In the genomic region with DNA sequence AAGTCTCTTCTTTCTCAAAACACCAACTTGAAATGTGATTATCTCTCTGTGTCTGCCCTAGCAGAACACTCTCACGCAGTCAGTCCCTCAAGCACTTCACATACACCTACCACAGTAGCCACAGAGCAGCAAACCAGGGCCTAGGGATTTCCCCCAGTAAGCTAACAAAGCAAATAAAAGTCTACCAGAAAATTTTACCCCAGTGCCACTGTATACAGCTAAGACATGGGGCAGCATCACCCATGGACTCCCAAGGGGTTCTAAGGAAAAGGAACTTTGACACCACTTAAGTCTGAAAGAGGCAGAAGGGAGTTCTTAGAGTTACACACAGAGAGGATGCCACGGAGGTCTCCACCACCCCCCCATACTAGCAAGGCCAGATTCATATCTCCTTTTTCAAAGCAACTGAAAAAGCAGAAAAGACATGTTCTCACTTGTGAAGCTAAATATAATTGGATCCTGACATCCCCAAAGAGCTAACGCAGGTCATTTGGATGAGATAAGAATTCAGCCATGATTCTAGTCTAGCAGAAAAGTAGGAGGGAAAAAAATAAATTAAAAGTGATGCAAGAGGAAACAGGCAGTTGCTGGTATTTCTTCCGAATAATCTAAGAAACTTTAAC, we compare ENCODE assay signal across 15 mouse cellular contexts.
DNase-seq lines count a peak whose midpoint lies in the region; TF ChIP-seq lines count a peak whose summit lies in the region.
"Had no signal": no experiment of that assay in that cellular context is flagged by ENCODE, and none has a peak within 500 bp of the region (broad histone marks: within the 10 kb centered on the region; RNA-seq: fewer than 3 reads in every experiment).

No protein-coding gene starts in this region.

- no peak for TF ChIP-seq POLR2A in CH12.LX (IDR thresholded peaks at IDR 0.05; ENCODE audit: low read depth, low read length)

- peak overlapping the region; percentile 52; the same call in 1 of the 2 replicates for H3K27ac ChIP-seq in CH12.LX (ENCODE audit: insufficient read depth, low read depth)

- H3K36me3 ChIP-seq in CH12.LX (replicated peaks in 1 of 2; ENCODE audit: control insufficient read depth in 1 of 2, insufficient read depth in 1 of 2, low read length in 1 of 2) = no peaks in the 10 kb centered on the region
- H3K36me3 ChIP-seq: G1E had no signal

- TF ChIP-seq CTCF in CH12.LX (conservative IDR thresholded peaks at IDR 0.05 in 1 of 2, IDR thresholded peaks at IDR 0.05 in 1 of 2; ENCODE audit: low read depth in 2 of 2, low read length in 2 of 2) = no peak

- TF ChIP-seq EP300 in CH12.LX (IDR thresholded peaks at IDR 0.05; ENCODE audit: low read length) = peak; percentile 67

- H3K9ac ChIP-seq in CH12.LX (ENCODE audit: insufficient read depth, low read depth) = no peak overlapping the region

- no peak overlapping the region for H3K4me3 ChIP-seq in CH12.LX (replicated peaks in 1 of 3; ENCODE audit: low read depth in 2 of 3, low read length in 2 of 3, poor library complexity in 1 of 3)

- peak; percentile 78 for DNase-seq in CH12.LX (ENCODE audit: extremely low read depth)
- DNase-seq in kidney, adult 8-10 months = no peak
- DNase-seq: adrenal gland, adult 2 months; adrenal gland, adult 8-10 months; adrenal gland, postnatal 10 days; adrenal gland, postnatal 14 days; adrenal gland, postnatal 25 days; adrenal gland, postnatal 36 days; B cell, adult 2 months; cerebellum, adult 11 months; cerebellum, adult 11-12 months; cerebellum, adult 18-20 months; cerebellum, adult 2 months; cerebellum, adult 8-10 months had no signal

- peak overlapping the region; percentile 95 for H3K4me2 ChIP-seq in CH12.LX (ENCODE audit: insufficient read depth, low read depth, poor library complexity, severe bottlenecking)

- H3K27me3 ChIP-seq in CH12.LX (replicated peaks) = no peaks in the 10 kb centered on the region

- H3K79me2 ChIP-seq in CH12.LX (replicated peaks; ENCODE audit: control insufficient read depth, extremely low read depth, insufficient read depth, poor library complexity, severe bottlenecking) = no peaks in the 10 kb centered on the region

- TF ChIP-seq RAD21 in CH12.LX (IDR thresholded peaks at IDR 0.05; ENCODE audit: low read depth, low read length) = no peak; the same call in 1 of the 2 replicates

- in situ Hi-C loops in CH12.LX (cut with MboI; ENCODE audit: low pct_ligation_motif_present, low pct_unique_long_range_greater_than_20kb, low sequenced_read_pairs) = no loop called here

- dilution Hi-C loops in CH12.LX (cut with MboI; ENCODE audit: extremely low pct_ligation_motif_present, extremely low pct_unique_long_range_greater_than_20kb, low sequenced_read_pairs) = no loop called here

- H3K4me1 ChIP-seq in CH12.LX (ENCODE audit: control insufficient read depth in 1 of 2, insufficient read depth in 2 of 2) = peaks cover 6 to 28% of the 10 kb centered on the region in 2 experiments; a peak in 3 of 4 replicates

- H3K9me3 ChIP-seq in CH12.LX (replicated peaks; ENCODE audit: low read length) = no peaks in the 10 kb centered on the region
- H3K9me3 ChIP-seq: G1E had no signal

TF ChIP-seq in CH12.LX, 34 proteins besides CTCF, POLR2A, EP300 and RAD21:
- no peak for TF ChIP-seq USF2 (conservative IDR thresholded peaks at IDR 0.05; ENCODE audit: low read depth, low read length)
- TF ChIP-seq UBTF (IDR thresholded peaks at IDR 0.05; ENCODE audit: low read depth, low read length) = no peak
- peak; percentile 75 for TF ChIP-seq BHLHE40 (IDR thresholded peaks at IDR 0.05; ENCODE audit: low read depth, low read length)
- TF ChIP-seq POLR2AphosphoS2 (IDR thresholded peaks at IDR 0.05; ENCODE audit: low read depth, low read length) = no peak
- TF ChIP-seq SMC3 (IDR thresholded peaks at IDR 0.05; ENCODE audit: low read depth, low read length) = no peak
- TF ChIP-seq TCF12 (IDR thresholded peaks at IDR 0.05; ENCODE audit: low read depth, low read length) = 0 out of 2 replicates have a peak, but pooled peaks have one; percentile 18
- TF ChIP-seq USF1 (IDR thresholded peaks at IDR 0.05; ENCODE audit: low read depth, low read length) = no peak
- 0 out of 2 replicates have a peak, but pooled peaks have one; percentile 27 for TF ChIP-seq KAT2A (IDR thresholded peaks at IDR 0.05; ENCODE audit: insufficient replicate concordance, low read length)
- TF ChIP-seq ZKSCAN1 (IDR thresholded peaks at IDR 0.05; ENCODE audit: borderline replicate concordance, low read depth, low read length) = no peak
- TF ChIP-seq RCOR1 (conservative IDR thresholded peaks at IDR 0.05; ENCODE audit: low read depth, low read length) = no peak; the same call in 1 of the 2 replicates
- TF ChIP-seq ZC3H11A (IDR thresholded peaks at IDR 0.05; ENCODE audit: low read depth, low read length) = no peak
- TF ChIP-seq MAFK (IDR thresholded peaks at IDR 0.05; ENCODE audit: insufficient replicate concordance, low read length) = peak; percentile 43; the same call in 1 of the 2 replicates
- no peak for TF ChIP-seq PAX5 (IDR thresholded peaks at IDR 0.05; ENCODE audit: low read length)
- peak; percentile 91; the same call in 1 of the 2 replicates for TF ChIP-seq CHD1 (IDR thresholded peaks at IDR 0.05; ENCODE audit: low read depth, low read length)
- no peak for TF ChIP-seq ZNF384 (IDR thresholded peaks at IDR 0.05; ENCODE audit: low read depth, low read length)
- TF ChIP-seq MEF2A (IDR thresholded peaks at IDR 0.05; ENCODE audit: borderline replicate concordance, low read depth, low read length) = peak; percentile 87; the same call in 1 of the 2 replicates
- TF ChIP-seq MAZ (IDR thresholded peaks at IDR 0.05; ENCODE audit: low read depth, low read length) = no peak
- no peak for TF ChIP-seq MXI1 (IDR thresholded peaks at IDR 0.05; ENCODE audit: low read depth, low read length)
- no peak for TF ChIP-seq GABPA (IDR thresholded peaks at IDR 0.05; ENCODE audit: insufficient replicate concordance, low read depth, low read length)
- 0 out of 2 replicates have a peak, but pooled peaks have one; percentile 27 for TF ChIP-seq ELF1 (IDR thresholded peaks at IDR 0.05; ENCODE audit: low read depth, low read length)
- 0 out of 2 replicates have a peak, but pooled peaks have one; percentile 15 for TF ChIP-seq TBP (conservative IDR thresholded peaks at IDR 0.05; ENCODE audit: low read depth, low read length)
- no peak for TF ChIP-seq JUN (IDR thresholded peaks at IDR 0.05; ENCODE audit: insufficient read depth, low read depth, low read length)
- peak; percentile 29 for TF ChIP-seq HCFC1 (IDR thresholded peaks at IDR 0.05; ENCODE audit: low read depth, low read length)
- TF ChIP-seq NELFE (IDR thresholded peaks at IDR 0.05; ENCODE audit: low read depth, low read length) = no peak
- TF ChIP-seq E2F4 (IDR thresholded peaks at IDR 0.05; ENCODE audit: insufficient replicate concordance, low read depth, low read length) = no peak
- 0 out of 2 replicates have a peak, but pooled peaks have one; percentile 22 for TF ChIP-seq SIN3A (IDR thresholded peaks at IDR 0.05; ENCODE audit: low read length)
- TF ChIP-seq CHD2 (IDR thresholded peaks at IDR 0.05; ENCODE audit: low read length) = 0 out of 2 replicates have a peak, but pooled peaks have one; percentile 24
- no peak for TF ChIP-seq MAX (IDR thresholded peaks at IDR 0.05; ENCODE audit: low read length)
- peak; percentile 56 for TF ChIP-seq IRF4 (IDR thresholded peaks at IDR 0.05; ENCODE audit: low read depth, low read length)
- TF ChIP-seq JUND (conservative IDR thresholded peaks at IDR 0.05; ENCODE audit: low read depth, low read length) = peak; percentile 33
- no peak for TF ChIP-seq NRF1 (IDR thresholded peaks at IDR 0.05; ENCODE audit: low read depth, low read length)
- TF ChIP-seq ETS1 (conservative IDR thresholded peaks at IDR 0.05; ENCODE audit: low read depth, low read length) = peak; percentile 64
- no peak for TF ChIP-seq MYC (IDR thresholded peaks at IDR 0.05; ENCODE audit: low read depth, low read length)
- no peak for TF ChIP-seq ZMIZ1 (IDR thresholded peaks at IDR 0.05; ENCODE audit: low read depth, low read length)
